Mouse (Mus musculus): ENCODE results near the gene Paqr5.

DNA sequence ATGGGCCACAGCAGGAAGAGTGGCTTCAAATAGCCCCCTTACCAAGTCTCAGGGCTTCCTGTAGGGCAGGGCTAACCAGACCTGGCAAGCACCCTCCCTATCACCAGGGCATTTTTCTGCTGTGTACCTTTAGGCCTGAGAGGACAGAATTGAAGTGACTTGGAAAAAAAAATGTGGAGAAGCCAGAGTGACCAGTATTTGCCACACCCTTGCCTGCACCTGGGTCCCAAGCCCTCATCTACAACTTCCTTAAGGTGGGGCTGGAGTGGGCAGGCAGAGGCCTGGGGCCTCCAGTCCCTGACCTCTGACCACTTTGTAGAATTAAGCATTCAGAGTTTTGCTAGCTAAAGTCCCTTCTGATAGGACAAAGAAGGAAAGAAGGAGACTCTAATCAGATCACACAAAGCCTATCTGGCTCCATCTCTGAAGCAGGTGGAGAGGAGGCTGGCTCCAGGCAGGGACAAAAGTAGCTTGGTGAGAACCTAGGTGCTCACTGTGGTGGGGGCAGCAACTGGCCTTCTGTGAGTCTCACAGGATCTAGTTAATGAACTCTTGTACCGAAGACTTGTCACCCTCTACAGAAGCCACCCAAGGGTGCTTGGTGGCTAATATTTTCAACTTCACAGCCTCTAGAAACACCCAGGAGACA lies 66.6 kb downstream of the Paqr5 start:
- TF ChIP-seq CTCF (IDR thresholded peaks at IDR 0.05; ENCODE audit: low read depth) (no peak), EP300 (IDR thresholded peaks at IDR 0.05; ENCODE audit: low read depth) (no peak)

All from liver, embryonic 14.5 days (tissue).